Mouse (Mus musculus) CH12.LX (cell line): ENCODE measurements around the gene Sox10. TPM values are rescaled to one million over a fixed set of nuclear protein-coding genes. Genes with fewer than 3 reads are reported as not detected.

Experiments
- DNase-seq: peaks from one replicate; pipeline ENCODE4 v3.0.0-alpha.2; 2013; ENCODE audit errors: extremely low read depth
- H3K27ac ChIP-seq: 2 replicates; pipeline ENCODE4 v1.5.1; 2012; ENCODE audit warnings: low read depth, mild to moderate bottlenecking, control low read depth, moderate library complexity; ENCODE audit not compliant: insufficient read depth
- H3K27me3 ChIP-seq: replicated peaks from 2 replicates; pipeline ENCODE3; 2012; ENCODE audit warnings: inconsistent platforms
- H3K36me3 ChIP-seq, 2 experiments: replicated peaks in 1 of 2; 2 replicates each; pipeline versions ENCODE3 to v1.6.1; 2012; ENCODE audit warnings: inconsistent platforms in 1 of 2, low read length in 1 of 2, mild to moderate bottlenecking in 1 of 2, mixed read lengths in 1 of 2, moderate library complexity in 1 of 2; ENCODE audit not compliant: control insufficient read depth in 1 of 2, insufficient read depth in 1 of 2
- H3K4me1 ChIP-seq, 2 experiments: 2 replicates each; pipeline ENCODE4 v1.6.1; 2012; ENCODE audit warnings: inconsistent platforms in 1 of 2, moderate library complexity in 1 of 2; ENCODE audit not compliant: insufficient read depth in 2 of 2, control insufficient read depth in 1 of 2
- H3K4me2 ChIP-seq: 2 replicates; pipeline ENCODE4 v1.6.1; 2012; ENCODE audit warnings: low read depth, mild to moderate bottlenecking, control low read depth; ENCODE audit not compliant: poor library complexity, insufficient read depth, severe bottlenecking
- H3K4me3 ChIP-seq, 3 experiments: fragments of 150-350 bp in 1 of 3; sonication (generic) in 1 of 3; replicated peaks in 1 of 3; 2 replicates each; pipeline versions ENCODE3 to v1.5.1; 2011 to 2012; ENCODE audit warnings: low read depth in 2 of 3, low read length in 2 of 3, mild to moderate bottlenecking in 2 of 3, moderate library complexity in 2 of 3, control low read depth in 1 of 3, improper control_type of control experiment in 1 of 3, inconsistent platforms in 1 of 3, mixed read lengths in 1 of 3; ENCODE audit not compliant: poor library complexity in 1 of 3
- H3K79me2 ChIP-seq: replicated peaks from 2 replicates; pipeline ENCODE4 v1.6.1; 2012; ENCODE audit warnings: mild to moderate bottlenecking, moderate library complexity; ENCODE audit not compliant: control insufficient read depth, poor library complexity, insufficient read depth, severe bottlenecking; ENCODE audit errors: extremely low read depth
- H3K9ac ChIP-seq: 2 replicates; pipeline ENCODE4 v1.6.1; 2012; ENCODE audit warnings: low read depth, mild to moderate bottlenecking, control low read depth, moderate library complexity; ENCODE audit not compliant: insufficient read depth
- H3K9me3 ChIP-seq: replicated peaks from 2 replicates; pipeline ENCODE3; 2012; ENCODE audit warnings: low read length, inconsistent platforms, mixed read lengths
- BHLHE40 ChIP-seq: IDR thresholded peaks from 2 replicates; pipeline ENCODE4 v1.6.1; 2011; ENCODE audit warnings: mild to moderate bottlenecking, low read depth, low read length, improper control_type of control experiment
- CHD2 ChIP-seq: IDR thresholded peaks from 2 replicates; pipeline ENCODE4 v1.6.1; 2011; ENCODE audit warnings: low read length, improper control_type of control experiment
- CTCF ChIP-seq, 2 experiments: IDR thresholded peaks in 1 of 2; conservative IDR thresholded peaks in 1 of 2; 2 replicates each; pipeline ENCODE4 v1.5.1; 2011 to 2012; ENCODE audit warnings: low read depth in 2 of 2, low read length in 2 of 2, improper control_type of control experiment in 1 of 2, inconsistent platforms in 1 of 2, mild to moderate bottlenecking in 1 of 2, moderate library complexity in 1 of 2
- E2F4 ChIP-seq: IDR thresholded peaks from 2 replicates; pipeline ENCODE4 v1.6.1; 2011; ENCODE audit warnings: low read depth, low read length, improper control_type of control experiment; ENCODE audit not compliant: insufficient replicate concordance
- EP300 ChIP-seq: IDR thresholded peaks from 2 replicates; pipeline ENCODE4 v1.6.1; 2011; ENCODE audit warnings: low read length, improper control_type of control experiment
- ETS1 ChIP-seq: conservative IDR thresholded peaks from 2 replicates; pipeline ENCODE4 v1.6.1; 2012; ENCODE audit warnings: low read depth, mild to moderate bottlenecking, inconsistent platforms, low read length, improper control_type of control experiment, moderate library complexity
- HCFC1 ChIP-seq: IDR thresholded peaks from 2 replicates; pipeline ENCODE4 v1.6.1; 2012; ENCODE audit warnings: low read depth, mild to moderate bottlenecking, inconsistent platforms, low read length, improper control_type of control experiment
- JUN ChIP-seq: IDR thresholded peaks from 2 replicates; pipeline ENCODE4 v1.6.1; 2011; ENCODE audit warnings: low read depth, mild to moderate bottlenecking, low read length, improper control_type of control experiment, moderate library complexity; ENCODE audit not compliant: insufficient read depth
- KAT2A ChIP-seq: IDR thresholded peaks from 2 replicates; pipeline ENCODE4 v1.6.1; 2012; ENCODE audit warnings: low read length, improper control_type of control experiment, inconsistent platforms; ENCODE audit not compliant: insufficient replicate concordance
- MAFK ChIP-seq: IDR thresholded peaks from 2 replicates; pipeline ENCODE4 v1.6.1; 2011; ENCODE audit warnings: low read length, improper control_type of control experiment; ENCODE audit not compliant: insufficient replicate concordance
- MAZ ChIP-seq: IDR thresholded peaks from 2 replicates; pipeline ENCODE4 v1.6.1; 2012; ENCODE audit warnings: low read depth, mild to moderate bottlenecking, inconsistent platforms, low read length, improper control_type of control experiment, moderate library complexity
- MXI1 ChIP-seq: IDR thresholded peaks from 2 replicates; pipeline ENCODE4 v1.6.1; 2011; ENCODE audit warnings: mild to moderate bottlenecking, low read depth, low read length, improper control_type of control experiment
- NELFE ChIP-seq: IDR thresholded peaks from 2 replicates; pipeline ENCODE4 v1.6.1; 2011; ENCODE audit warnings: low read depth, low read length, improper control_type of control experiment
- NRF1 ChIP-seq: IDR thresholded peaks from 2 replicates; pipeline ENCODE4 v1.6.1; 2014; ENCODE audit warnings: low read depth, mild to moderate bottlenecking, inconsistent platforms, low read length, improper control_type of control experiment, moderate library complexity
- PAX5 ChIP-seq: IDR thresholded peaks from 2 replicates; pipeline ENCODE4 v1.6.1; 2012; ENCODE audit warnings: low read length, inconsistent platforms, mixed read lengths
- TBP ChIP-seq: conservative IDR thresholded peaks from 2 replicates; pipeline ENCODE4 v1.6.1; 2011; ENCODE audit warnings: low read depth, low read length, improper control_type of control experiment
- USF1 ChIP-seq: IDR thresholded peaks from 2 replicates; pipeline ENCODE4 v1.6.1; 2014; ENCODE audit warnings: low read depth, mild to moderate bottlenecking, inconsistent platforms, low read length, improper control_type of control experiment
- ZKSCAN1 ChIP-seq: IDR thresholded peaks from 2 replicates; pipeline ENCODE4 v1.6.1; 2012; ENCODE audit warnings: low read depth, inconsistent platforms, low read length, improper control_type of control experiment, borderline replicate concordance
- ZMIZ1 ChIP-seq: IDR thresholded peaks from 2 replicates; pipeline ENCODE4 v1.6.1; 2012; ENCODE audit warnings: low read depth, mild to moderate bottlenecking, inconsistent platforms, low read length, improper control_type of control experiment
- dilution Hi-C: fragments of 300-500 bp; cut with MboI; formaldehyde crosslinking; loops from 2 replicates; pipeline ENCODE4 v1.14.3; 2020; ENCODE audit warnings: low sequenced_read_pairs; ENCODE audit not compliant: extremely low pct_unique_long_range_greater_than_20kb, extremely low pct_ligation_motif_present
- in situ Hi-C: fragments of 300-500 bp; cut with MboI; formaldehyde crosslinking; loops from 3 replicates; pipeline ENCODE4 v1.14.3; 2019; ENCODE audit warnings: low sequenced_read_pairs, low pct_ligation_motif_present, low pct_unique_long_range_greater_than_20kb, mixed read lengths
- polyA plus RNA-seq: library from polyadenylated mRNA; unstranded; fragments of >175 nt; gene quantifications from 2 replicates; pipeline ENCODE4 v1.2.1, GENCODE M21; 2012; ENCODE audit warnings: low read depth; ENCODE audit not compliant: insufficient read length
- total RNA-seq, 2 experiments: library from RNA; depleted of rRNA; stranded (reverse); fragments of 300-350 nt in 1 of 2; fragments of >200 nt in 1 of 2; gene quantifications; 2 replicates each; pipeline ENCODE4 v1.2.3; 2012 to 2014

Sox10 gene
- total and polyA plus RNA-seq, 3 experiments, result 0.08 TPM; not detected in 2

DNA sequence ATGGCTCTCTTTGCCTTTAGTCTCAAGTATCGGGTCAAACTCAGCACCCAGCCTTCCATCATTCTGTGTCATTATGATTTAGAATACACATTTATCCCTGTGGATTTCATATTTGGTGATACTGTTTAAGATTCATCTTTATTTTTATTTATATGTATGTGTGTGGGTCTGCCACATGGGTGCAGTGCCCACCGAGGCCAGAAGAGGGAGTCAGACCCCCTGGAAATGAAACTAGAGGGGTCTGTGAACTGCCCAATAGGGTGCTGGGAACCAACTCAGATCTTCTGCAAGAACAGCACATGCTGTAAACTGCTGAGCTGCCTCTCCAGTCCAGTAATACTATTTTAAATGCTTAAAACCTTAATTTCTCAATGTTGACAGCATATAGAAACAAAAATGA lies 26.4 kb upstream of the Sox10 start:
- no peak for DNase-seq
- in situ Hi-C loops, result no loop called here
- dilution Hi-C loops, result no loop called here

DNA sequence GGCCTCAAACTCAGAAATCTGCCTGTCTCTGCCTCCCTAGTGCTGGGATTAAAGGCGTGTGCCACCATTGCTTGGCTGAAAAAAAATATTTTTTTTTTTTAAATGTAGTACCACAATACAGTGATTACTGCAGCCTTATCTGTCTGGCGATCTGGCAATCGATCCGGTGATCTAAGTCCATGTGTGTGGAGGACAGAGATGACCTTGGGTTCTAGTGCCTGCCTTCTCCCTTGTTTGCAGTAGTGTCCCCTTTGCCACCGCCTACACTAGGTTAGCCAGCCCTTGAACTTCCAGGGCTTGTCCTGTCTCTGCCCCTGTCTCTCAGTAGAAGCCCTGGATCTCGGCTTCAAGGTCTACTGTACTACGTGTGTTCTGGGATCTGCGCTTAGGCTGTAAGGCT lies 22.8 kb upstream of the Sox10 start:
- no peak overlapping the region for H3K27ac ChIP-seq
- DNase-seq, result no peak
- dilution Hi-C loops (no loop called here), in situ Hi-C loops (no loop called here)
- peaks cover 4% of the 10 kb centered on the region for H3K9me3 ChIP-seq
- H3K9ac ChIP-seq, result no peak overlapping the region
- no peaks in the 10 kb centered on the region for H3K79me2 ChIP-seq
- H3K27me3 ChIP-seq, result peaks cover 19% of the 10 kb centered on the region
- no peak overlapping the region for H3K4me3 ChIP-seq
- H3K4me1 ChIP-seq, result no peaks in the 10 kb centered on the region
- no peaks in the 10 kb centered on the region for H3K36me3 ChIP-seq
- no peak overlapping the region for H3K4me2 ChIP-seq
- no peak for TF ChIP-seq PAX5
- no peak for TF ChIP-seq ETS1
- no peak for TF ChIP-seq MAZ
- no peak for TF ChIP-seq NELFE
- no peak for TF ChIP-seq ZKSCAN1
- TF ChIP-seq TBP, result no peak
- no peak for TF ChIP-seq ZMIZ1

More for the DNA sequence above, 26.4 kb upstream of the Sox10 start:
- TF ChIP-seq CTCF (conservative IDR thresholded peaks at IDR 0.05 in 1 of 2, IDR thresholded peaks at IDR 0.05 in 1 of 2; ENCODE audit: low read depth in 2 of 2, low read length in 2 of 2), result peak in 1 of 2 experiments; percentile 10; a peak in 1 of 4 replicates
- no peak for TF ChIP-seq JUN
- no peaks in the 10 kb centered on the region for H3K4me1 ChIP-seq
- H3K79me2 ChIP-seq, result no peaks in the 10 kb centered on the region
- H3K36me3 ChIP-seq, result no peaks in the 10 kb centered on the region
- no peak overlapping the region for H3K9ac ChIP-seq
- H3K27me3 ChIP-seq, result peaks cover 24% of the 10 kb centered on the region
- H3K4me2 ChIP-seq, result no peak overlapping the region
- H3K4me3 ChIP-seq, result no peak overlapping the region
- H3K9me3 ChIP-seq, result peaks cover 4% of the 10 kb centered on the region
- no peak overlapping the region for H3K27ac ChIP-seq

- no peak for DNase-seq
- Histone ChIP-seq H3K9ac (no peak overlapping the region), H3K9me3 (no peaks in the 10 kb centered on the region), H3K4me3 (no peak overlapping the region), H3K27ac (no peak overlapping the region), H3K4me2 (no peak overlapping the region), H3K36me3 (no peaks in the 10 kb centered on the region), H3K27me3 (peaks cover 39% of the 10 kb centered on the region), H3K79me2 (no peaks in the 10 kb centered on the region), H3K4me1 (no peaks in the 10 kb centered on the region)
- in situ Hi-C loops (no loop called here), dilution Hi-C loops (no loop called here)
- TF ChIP-seq CHD2, result no peak
- no peak for TF ChIP-seq EP300
- no peak for TF ChIP-seq HCFC1
- TF ChIP-seq BHLHE40, result no peak
- TF ChIP-seq KAT2A, result no peak
- no peak for TF ChIP-seq ETS1
- TF ChIP-seq MXI1, result no peak
- TF ChIP-seq MAFK, result no peak
- no peak for TF ChIP-seq PAX5
- no peak for TF ChIP-seq JUN
- TF ChIP-seq NRF1, result no peak
- no peak for TF ChIP-seq USF1
- no peak for TF ChIP-seq E2F4
These were observed 20.2 kb upstream of the Sox10 start for GRCm38 (mm10) chr15:79185213-79185612.
